Mouse (Mus musculus): ENCODE measurements around the gene Rassf6. TPM values are rescaled to one million over a fixed set of nuclear protein-coding genes. Genes with fewer than 3 reads are reported as not detected.

Rassf6 gene
- polyA plus RNA-seq, 1 experiment from 2014 or later = 12.0 TPM

- H3K4me2 ChIP-seq (ENCODE audit: low read length) = no peak overlapping the region
- DNase-seq (ENCODE audit: low spot score) = no peak
- WGBS = 28% methylated on average over 9 of the region's 9 CpGs
- H3K4me3 ChIP-seq (ENCODE audit: low read depth, low read length) = no peak overlapping the region
- no peak overlapping the region for H3K9ac ChIP-seq (ENCODE audit: low read length)
- no peaks in the 10 kb centered on the region; the same call in 1 of the 2 replicates for H3K4me1 ChIP-seq (replicated peaks; ENCODE audit: control insufficient read depth, insufficient read depth, low read length)
- H3K27me3 ChIP-seq (replicated peaks; ENCODE audit: control insufficient read depth, insufficient read depth, low read length) = no peaks in the 10 kb centered on the region
- H3K36me3 ChIP-seq (ENCODE audit: control insufficient read depth, insufficient read depth, low read length) = no peaks in the 10 kb centered on the region
- no peak overlapping the region for H3K27ac ChIP-seq (ENCODE audit: low read depth)
- no peak for ATAC-seq (replicated peaks; ENCODE audit: low FRiP score, low TSS enrichment, low read depth)
- no peaks in the 10 kb centered on the region for H3K9me3 ChIP-seq (ENCODE audit: control insufficient read depth, low read length)
These were observed 62.7 kb downstream of the Rassf6 start for GRCm38 (mm10) chr5:90577751-90578150.

- Histone ChIP-seq H3K4me1 (replicated peaks; ENCODE audit: control insufficient read depth, insufficient read depth, low read length) (no peaks in the 10 kb centered on the region; the same call in 1 of the 2 replicates), H3K27me3 (replicated peaks; ENCODE audit: control insufficient read depth, insufficient read depth, low read length) (no peaks in the 10 kb centered on the region), H3K4me3 (ENCODE audit: low read depth, low read length) (no peak overlapping the region), H3K9me3 (ENCODE audit: control insufficient read depth, low read length) (no peaks in the 10 kb centered on the region), H3K4me2 (ENCODE audit: low read length) (no peak overlapping the region), H3K9ac (ENCODE audit: low read length) (no peak overlapping the region), H3K36me3 (ENCODE audit: control insufficient read depth, insufficient read depth, low read length) (no peaks in the 10 kb centered on the region), H3K27ac (ENCODE audit: low read depth) (no peak overlapping the region)
- 26% methylated on average over 3 of the region's 3 CpGs for WGBS
- DNase-seq (ENCODE audit: low spot score) (no peak), ATAC-seq (replicated peaks; ENCODE audit: low FRiP score, low TSS enrichment, low read depth) (no peak)
These were observed 69.2 kb downstream of the Rassf6 start for GRCm38 (mm10) chr5:90571216-90571615.

- DNase-seq (ENCODE audit: low spot score) (no peak), ATAC-seq (replicated peaks; ENCODE audit: low FRiP score, low TSS enrichment, low read depth) (no peak)
- H3K4me2 ChIP-seq (ENCODE audit: low read length) = no peak overlapping the region
- no peaks in the 10 kb centered on the region for H3K9me3 ChIP-seq (ENCODE audit: control insufficient read depth, low read length)
- H3K27me3 ChIP-seq (replicated peaks; ENCODE audit: control insufficient read depth, insufficient read depth, low read length) = no peaks in the 10 kb centered on the region
- H3K36me3 ChIP-seq (ENCODE audit: control insufficient read depth, insufficient read depth, low read length) = no peaks in the 10 kb centered on the region
- no peaks in the 10 kb centered on the region; the same call in 1 of the 2 replicates for H3K4me1 ChIP-seq (replicated peaks; ENCODE audit: control insufficient read depth, insufficient read depth, low read length)
- no peak overlapping the region for H3K9ac ChIP-seq (ENCODE audit: low read length)
- no peak overlapping the region for H3K4me3 ChIP-seq (ENCODE audit: low read depth, low read length)
- no peak overlapping the region for H3K27ac ChIP-seq (ENCODE audit: low read depth)
These were observed 72.1 kb downstream of the Rassf6 start for GRCm38 (mm10) chr5:90568338-90568737.

- no peaks in the 10 kb centered on the region for H3K36me3 ChIP-seq (ENCODE audit: control insufficient read depth, insufficient read depth, low read length)
- no peaks in the 10 kb centered on the region for H3K9me3 ChIP-seq (ENCODE audit: control insufficient read depth, low read length)
- H3K4me2 ChIP-seq (ENCODE audit: low read length) = no peak overlapping the region
- H3K4me3 ChIP-seq (ENCODE audit: low read depth, low read length) = no peak overlapping the region
- 63% methylated on average over 5 of the region's 5 CpGs for WGBS
- DNase-seq (ENCODE audit: low spot score) = no peak
- no peak overlapping the region for H3K27ac ChIP-seq (ENCODE audit: low read depth)
- H3K4me1 ChIP-seq (replicated peaks; ENCODE audit: control insufficient read depth, insufficient read depth, low read length) = no peaks in the 10 kb centered on the region; the same call in 1 of the 2 replicates
- no peak overlapping the region for H3K9ac ChIP-seq (ENCODE audit: low read length)
- ATAC-seq (replicated peaks; ENCODE audit: low FRiP score, low TSS enrichment, low read depth) = no peak
- H3K27me3 ChIP-seq (replicated peaks; ENCODE audit: control insufficient read depth, insufficient read depth, low read length) = no peaks in the 10 kb centered on the region
These were observed 72.7 kb downstream of the Rassf6 start for GRCm38 (mm10) chr5:90567788-90568187.

- no peaks in the 10 kb centered on the region for H3K9me3 ChIP-seq (ENCODE audit: control insufficient read depth, low read length)
- ATAC-seq (replicated peaks; ENCODE audit: low FRiP score, low TSS enrichment, low read depth) = no peak
- DNase-seq (ENCODE audit: low spot score) = no peak
- no peaks in the 10 kb centered on the region for H3K36me3 ChIP-seq (ENCODE audit: control insufficient read depth, insufficient read depth, low read length)
- H3K4me1 ChIP-seq (replicated peaks; ENCODE audit: control insufficient read depth, insufficient read depth, low read length) = no peaks in the 10 kb centered on the region; the same call in 1 of the 2 replicates
- H3K27me3 ChIP-seq (replicated peaks; ENCODE audit: control insufficient read depth, insufficient read depth, low read length) = no peaks in the 10 kb centered on the region
- H3K27ac ChIP-seq (ENCODE audit: low read depth) = no peak overlapping the region
- no peak overlapping the region for H3K4me2 ChIP-seq (ENCODE audit: low read length)
- H3K4me3 ChIP-seq (ENCODE audit: low read depth, low read length) = no peak overlapping the region
- 81% methylated on average over 6 of the region's 6 CpGs for WGBS
- no peak overlapping the region for H3K9ac ChIP-seq (ENCODE audit: low read length)
These were observed 75.3 kb downstream of the Rassf6 start for GRCm38 (mm10) chr5:90565205-90565604.

GRCm38 (mm10) chr5:90564161-90564560, 76.3 kb downstream of the Rassf6 start:
- no peak overlapping the region for H3K9ac ChIP-seq (ENCODE audit: low read length)
- no peak for ATAC-seq (replicated peaks; ENCODE audit: low FRiP score, low TSS enrichment, low read depth)
- 87% methylated on average over 4 of the region's 4 CpGs for WGBS
- DNase-seq (ENCODE audit: low spot score) = no peak
- H3K9me3 ChIP-seq (ENCODE audit: control insufficient read depth, low read length) = no peaks in the 10 kb centered on the region
- no peaks in the 10 kb centered on the region; the same call in 1 of the 2 replicates for H3K4me1 ChIP-seq (replicated peaks; ENCODE audit: control insufficient read depth, insufficient read depth, low read length)
- H3K4me2 ChIP-seq (ENCODE audit: low read length) = no peak overlapping the region
- no peaks in the 10 kb centered on the region for H3K27me3 ChIP-seq (replicated peaks; ENCODE audit: control insufficient read depth, insufficient read depth, low read length)
- H3K4me3 ChIP-seq (ENCODE audit: low read depth, low read length) = no peak overlapping the region
- no peaks in the 10 kb centered on the region for H3K36me3 ChIP-seq (ENCODE audit: control insufficient read depth, insufficient read depth, low read length)
- H3K27ac ChIP-seq (ENCODE audit: low read depth) = no peak overlapping the region

GRCm38 (mm10) chr5:90562880-90563279, 77.6 kb downstream of the Rassf6 start:
- no peaks in the 10 kb centered on the region for H3K4me1 ChIP-seq (replicated peaks; ENCODE audit: control insufficient read depth, insufficient read depth, low read length)
- H3K4me3 ChIP-seq (ENCODE audit: low read depth, low read length) = no peak overlapping the region
- H3K4me2 ChIP-seq (ENCODE audit: low read length) = no peak overlapping the region
- H3K27ac ChIP-seq (ENCODE audit: low read depth) = no peak overlapping the region
- H3K27me3 ChIP-seq (replicated peaks; ENCODE audit: control insufficient read depth, insufficient read depth, low read length) = no peaks in the 10 kb centered on the region
- H3K9ac ChIP-seq (ENCODE audit: low read length) = no peak overlapping the region
- ATAC-seq (replicated peaks; ENCODE audit: low FRiP score, low TSS enrichment, low read depth) (no peak), DNase-seq (ENCODE audit: low spot score) (no peak)
- no peaks in the 10 kb centered on the region for H3K9me3 ChIP-seq (ENCODE audit: control insufficient read depth, low read length)
- WGBS = 78% methylated on average over 4 of the region's 4 CpGs
- no peaks in the 10 kb centered on the region for H3K36me3 ChIP-seq (ENCODE audit: control insufficient read depth, insufficient read depth, low read length)

GRCm38 (mm10) chr5:90561721-90562275, 78.7 kb downstream of the Rassf6 start:
- Histone ChIP-seq H3K4me1 (replicated peaks; ENCODE audit: control insufficient read depth, insufficient read depth, low read length) (no peaks in the 10 kb centered on the region), H3K4me2 (ENCODE audit: low read length) (no peak overlapping the region), H3K36me3 (ENCODE audit: control insufficient read depth, insufficient read depth, low read length) (no peaks in the 10 kb centered on the region), H3K27me3 (replicated peaks; ENCODE audit: control insufficient read depth, insufficient read depth, low read length) (no peaks in the 10 kb centered on the region), H3K9me3 (ENCODE audit: control insufficient read depth, low read length) (no peaks in the 10 kb centered on the region), H3K4me3 (ENCODE audit: low read depth, low read length) (no peak overlapping the region), H3K9ac (ENCODE audit: low read length) (no peak overlapping the region), H3K27ac (ENCODE audit: low read depth) (no peak overlapping the region)
- ATAC-seq (replicated peaks; ENCODE audit: low FRiP score, low TSS enrichment, low read depth) (no peak), DNase-seq (ENCODE audit: low spot score) (no peak)
- 96% methylated on average over 11 of the region's 11 CpGs for WGBS

- DNase-seq (ENCODE audit: low spot score) (no peak), ATAC-seq (replicated peaks; ENCODE audit: low FRiP score, low TSS enrichment, low read depth) (no peak)
- H3K36me3 ChIP-seq (ENCODE audit: control insufficient read depth, insufficient read depth, low read length) = no peaks in the 10 kb centered on the region
- H3K9me3 ChIP-seq (ENCODE audit: control insufficient read depth, low read length) = no peaks in the 10 kb centered on the region
- no peaks in the 10 kb centered on the region for H3K4me1 ChIP-seq (replicated peaks; ENCODE audit: control insufficient read depth, insufficient read depth, low read length)
- H3K4me3 ChIP-seq (ENCODE audit: low read depth, low read length) = no peak within 1 kb of the TSS
- no peaks in the 10 kb centered on the region for H3K27me3 ChIP-seq (replicated peaks; ENCODE audit: control insufficient read depth, insufficient read depth, low read length)
- no peak within 1 kb of the TSS for H3K27ac ChIP-seq (ENCODE audit: low read depth)
- WGBS = 86% methylated on average over 6 of the region's 6 CpGs
- H3K4me2 ChIP-seq (ENCODE audit: low read length) = no peak within 1 kb of the TSS
- no peak within 1 kb of the TSS for H3K9ac ChIP-seq (ENCODE audit: low read length)
These were observed 79.7 kb downstream of the Rassf6 start, which contains the start of gene 5830473C10Rik for GRCm38 (mm10) chr5:90560743-90561142. TSS of gene 5830473C10Rik (plus strand) at chr5:90561107.

All from intestine, embryonic 14.5 days (tissue).